Mouse (Mus musculus): ENCODE results near the gene Ift20. TPM values are rescaled to one million over a fixed set of nuclear protein-coding genes. Genes with fewer than 3 reads are reported as not detected.

Ift20 gene
- polyA plus RNA-seq (2021; fragmentation: Nextera tagmentation): 185 and 201 TPM in 2 replicates
- long read RNA-seq, experiment 1, transcript Ift20-204 (5 exons, 1,167 nt): minor isoform, 54 of 159 reads
- long read RNA-seq, experiment 1, transcript Ift20-203 (6 exons, 1,141 nt): major isoform, 82 of 159 reads
- long read RNA-seq, experiment 1, partial matches to known transcripts: 10 of 159 reads
- long read RNA-seq, experiment 1, other reads (novel, unspliced or antisense): 10 of 159 reads
- long read RNA-seq, experiment 2, transcript Ift20-202 (5 exons, 582 nt): minor isoform, 7 of 184 reads
- long read RNA-seq, experiment 2, transcript Ift20-204 (5 exons, 1,167 nt): minor isoform, 7 of 184 reads
- long read RNA-seq, experiment 2, transcript Ift20-203 (6 exons, 1,141 nt): major isoform, 154 of 184 reads
- long read RNA-seq, experiment 2, partial matches to known transcripts: 7 of 184 reads
- long read RNA-seq, experiment 2, other reads (novel, unspliced or antisense): 7 of 184 reads

GRCm38 (mm10) chr11:78536080-78536689 is at the start of gene Ift20, which contains the start of gene Tnfaip1:
Ift20 (plus strand) TSS chr11:78536361.
Tnfaip1 (minus strand) TSS chr11:78536332.

GRCm38 (mm10) chr11:78497544-78498522 is 38.3 kb upstream of the Ift20 start, which contains the start of gene Sarm1:
Sarm1 (minus strand) TSS chr11:78497754.

GRCm38 (mm10) chr11:78499004-78499403 is 37.2 kb upstream of the Ift20 start, which contains the start of gene Vtn:
Vtn (plus strand) TSS chr11:78499091.

GRCm38 (mm10) chr11:78502909-78503650 is 33.1 kb upstream of the Ift20 start, which contains the start of gene Sebox:
Sebox (plus strand) TSS chr11:78503447.

GRCm38 (mm10) chr11:78512025-78512957 is 23.9 kb upstream of the Ift20 start, which contains the start of the genes Tmem199 and Poldip2:
Tmem199 (minus strand) TSS chr11:78512172.
Poldip2 (plus strand) TSS chr11:78512193.

GRCm38 (mm10) chr11:78550168-78551058 is 14.3 kb downstream of the Ift20 start, which contains the start of gene Tmem97:
Tmem97 (minus strand) TSS chr11:78550777.

Other genes starting within 250 kb of the Ift20 start
- gene BC030499, start 245.5 kb upstream of the Ift20 start, polyA plus RNA-seq (2021; fragmentation: Nextera tagmentation): 2.7 and 2.8 TPM in 2 replicates
- gene Spag5, start 234.8 kb upstream of the Ift20 start, polyA plus RNA-seq (2021; fragmentation: Nextera tagmentation): 1.7 TPM in 2 replicates
- 1,417 and 1,712 TPM in 2 replicates for gene Aldoc, start 213.4 kb upstream of the Ift20 start, polyA plus RNA-seq (2021; fragmentation: Nextera tagmentation)
- 53.9 and 59.8 TPM in 2 replicates for gene Pigs, start 207.9 kb upstream of the Ift20 start, polyA plus RNA-seq (2021; fragmentation: Nextera tagmentation)
- gene Unc119, start 192.9 kb upstream of the Ift20 start, polyA plus RNA-seq (2021; fragmentation: Nextera tagmentation): 7.4 and 56.0 TPM in 2 replicates
- not detected in 2 replicates for gene Foxn1, start 149.8 kb upstream of the Ift20 start, polyA plus RNA-seq (2021; fragmentation: Nextera tagmentation)
- not detected in 2 replicates for gene Slc13a2, start 114.1 kb upstream of the Ift20 start, polyA plus RNA-seq (2021; fragmentation: Nextera tagmentation)
- gene Slc46a1, start 70.7 kb upstream of the Ift20 start, polyA plus RNA-seq (2021; fragmentation: Nextera tagmentation): 12.3 and 16.4 TPM in 2 replicates
- 16.2 and 17.2 TPM in 2 replicates for gene Sarm1, start 38.6 kb upstream of the Ift20 start, polyA plus RNA-seq (2021; fragmentation: Nextera tagmentation)
- 50.1 and 59.0 TPM in 2 replicates for gene Vtn, start 37.3 kb upstream of the Ift20 start, polyA plus RNA-seq (2021; fragmentation: Nextera tagmentation)
- gene Sebox, start 32.9 kb upstream of the Ift20 start, polyA plus RNA-seq (2021; fragmentation: Nextera tagmentation): 1.9 and 2.2 TPM in 2 replicates
- 61.9 and 65.7 TPM in 2 replicates for gene Tmem199, start 24.2 kb upstream of the Ift20 start, polyA plus RNA-seq (2021; fragmentation: Nextera tagmentation)
- gene Poldip2, start 24.2 kb upstream of the Ift20 start, polyA plus RNA-seq (2021; fragmentation: Nextera tagmentation): 155 and 159 TPM in 2 replicates
- 16.2 and 24.4 TPM in 2 replicates for gene Tnfaip1, start within 50 bp of the Ift20 start, polyA plus RNA-seq (2021; fragmentation: Nextera tagmentation)
- gene Tmem97, start 14.4 kb downstream of the Ift20 start, polyA plus RNA-seq (2021; fragmentation: Nextera tagmentation): 40.5 and 42.6 TPM in 2 replicates
- 29.7 and 68.6 TPM in 2 replicates for gene Nlk, start 161.0 kb downstream of the Ift20 start, polyA plus RNA-seq (2021; fragmentation: Nextera tagmentation)
- gene Ccnq, start 215.4 kb downstream of the Ift20 start, polyA plus RNA-seq (2021; fragmentation: Nextera tagmentation): 57.5 and 67.6 TPM in 2 replicates

Measured in left cerebral cortex, adult 6 months (tissue).